Mouse (Mus musculus) macrophage (primary cell): ENCODE data around the gene BC005561. TPM values are rescaled to one million over a fixed set of nuclear protein-coding genes. Genes with fewer than 3 reads are reported as not detected.
"Not testable (repeated sequence)": the region's sequence is repeated elsewhere in the genome, so short reads cannot be mapped to it uniquely, and the experiment has no call there.

Experiments
- H3K27ac ChIP-seq: fragments of 350-480 bp; formaldehyde crosslinking; 2 replicates; pipeline ENCODE4 v1.9.0; 2021
- H3K36me3 ChIP-seq: fragments of 350-480 bp; formaldehyde crosslinking; 2 replicates; pipeline ENCODE4 v1.9.0; 2021; ENCODE audit errors: inconsistent target
- H3K4me3 ChIP-seq: fragments of 350-480 bp; formaldehyde crosslinking; 2 replicates; pipeline ENCODE4 v1.9.0; 2021; ENCODE audit errors: inconsistent target
- H3K79me2 ChIP-seq: fragments of 350-480 bp; formaldehyde crosslinking; 2 replicates; pipeline ENCODE4 v1.9.0; 2021; ENCODE audit errors: inconsistent target
- WGBS: methylation state at CpG from one replicate; pipeline ENCODE4 v1.1.7; 2026; ENCODE audit warnings: inconsistent platforms; ENCODE audit not compliant: missing documents; 5-methylcytosine and 5-hydroxymethylcytosine counted together
- polyA plus RNA-seq: library from polyadenylated mRNA; stranded (reverse); fragments of 250-400 nt; gene quantifications from 3 replicates; pipeline ENCODE4 v1.2.4, GENCODE M21; 2018; ENCODE audit warnings: inconsistent platforms

Gene BC005561
- polyA plus RNA-seq, 1 experiment from 2014 or later = 3.0 TPM

- Histone ChIP-seq H3K36me3 (peaks cover 19% of the 10 kb centered on the region; the same call in 1 of the 2 replicates), H3K27ac (no peak overlapping the region), H3K79me2 (peaks cover 4% of the 10 kb centered on the region; the same call in 1 of the 2 replicates), H3K4me3 (no peak overlapping the region)
- 97% methylated on average over 2 of the region's 2 CpGs for WGBS
Observed at GRCm38 (mm10) chr5:104504883-104505282, 3.3 kb upstream of the BC005561 start.

GRCm38 (mm10) chr5:104507829-104508194, 340 bp upstream of the BC005561 start:
- H3K79me2 ChIP-seq = peaks cover 25% of the 10 kb centered on the region; the same call in 1 of the 2 replicates
- H3K36me3 ChIP-seq = peaks cover 7% of the 10 kb centered on the region; the same call in 1 of the 2 replicates
- peak overlapping the region; percentile 79; the same call in 1 of the 2 replicates for H3K4me3 ChIP-seq
- no peak overlapping the region for H3K27ac ChIP-seq
- WGBS = 4% methylated on average over 2 of the region's 2 CpGs

- no peaks in the 10 kb centered on the region for H3K36me3 ChIP-seq
- H3K4me3 ChIP-seq = no peak overlapping the region
- no peak overlapping the region for H3K27ac ChIP-seq
- WGBS = 91% methylated on average over 3 of the region's 3 CpGs
- H3K79me2 ChIP-seq = peaks cover 25% of the 10 kb centered on the region; the same call in 1 of the 2 replicates
Observed at GRCm38 (mm10) chr5:104511211-104511610, 3.1 kb downstream of the BC005561 start.

- H3K79me2 ChIP-seq = no peaks in the 10 kb centered on the region
- H3K27ac ChIP-seq = no peak overlapping the region
- H3K36me3 ChIP-seq = 0 out of 2 replicates have a peak, but pooled peaks cover 16% of the 10 kb centered on the region
- no peak overlapping the region for H3K4me3 ChIP-seq
- WGBS = 100% methylated on average over 1 of the region's 1 CpGs
Observed at GRCm38 (mm10) chr5:104538612-104539011, 30.5 kb downstream of the BC005561 start.

GRCm38 (mm10) chr5:104539331-104539730, 31.2 kb downstream of the BC005561 start:
- Histone ChIP-seq H3K27ac (no peak overlapping the region), H3K36me3 (0 out of 2 replicates have a peak, but pooled peaks cover 16% of the 10 kb centered on the region), H3K79me2 (no peaks in the 10 kb centered on the region), H3K4me3 (no peak overlapping the region)
- 100% methylated on average over 4 of the region's 4 CpGs for WGBS

GRCm38 (mm10) chr5:104568079-104568478, 59.9 kb downstream of the BC005561 start:
- WGBS = 100% methylated on average over 1 of the region's 1 CpGs
- not testable (repeated sequence) for H3K36me3 ChIP-seq, H3K4me3 ChIP-seq, H3K27ac ChIP-seq
- H3K79me2 ChIP-seq = peaks cover 16% of the 10 kb centered on the region

- peak overlapping the region; percentile 77 for H3K4me3 ChIP-seq
- peaks cover 42% of the 10 kb centered on the region for H3K79me2 ChIP-seq
- 70% methylated on average over 6 of the region's 6 CpGs for WGBS
- peak overlapping the region; percentile 62; the same call in 1 of the 2 replicates for H3K27ac ChIP-seq
- peaks cover 10% of the 10 kb centered on the region; the same call in 1 of the 2 replicates for H3K36me3 ChIP-seq
Observed at GRCm38 (mm10) chr5:104570766-104571165, 62.6 kb downstream of the BC005561 start.

GRCm38 (mm10) chr5:104571282-104571921, 63.2 kb downstream of the BC005561 start:
- WGBS = 3% methylated on average over 17 of the region's 19 CpGs
- Histone ChIP-seq H3K27ac (peak overlapping the region; percentile 62), H3K4me3 (peak overlapping the region; percentile 77), H3K79me2 (peaks cover 47% of the 10 kb centered on the region)
- H3K36me3 ChIP-seq = not testable (repeated sequence)

Other genes with a start within 250 kb of the BC005561 start
- gene Ibsp, start 209.2 kb upstream of the BC005561 start, polyA plus RNA-seq = not detected in 3 replicates
- gene Mepe, start 183.0 kb upstream of the BC005561 start, polyA plus RNA-seq = not detected in 3 replicates
- 3,232 to 4,719 TPM (median 4,121 TPM) in 3 replicates for gene Spp1, start 73.2 kb upstream of the BC005561 start, polyA plus RNA-seq
- gene Pkd2, start 48.9 kb upstream of the BC005561 start, polyA plus RNA-seq = 10.8 to 12.0 TPM (median 11.3 TPM) in 3 replicates